Comparison of ENCODE assay signal across 8 mouse cellular contexts in the genomic region with DNA sequence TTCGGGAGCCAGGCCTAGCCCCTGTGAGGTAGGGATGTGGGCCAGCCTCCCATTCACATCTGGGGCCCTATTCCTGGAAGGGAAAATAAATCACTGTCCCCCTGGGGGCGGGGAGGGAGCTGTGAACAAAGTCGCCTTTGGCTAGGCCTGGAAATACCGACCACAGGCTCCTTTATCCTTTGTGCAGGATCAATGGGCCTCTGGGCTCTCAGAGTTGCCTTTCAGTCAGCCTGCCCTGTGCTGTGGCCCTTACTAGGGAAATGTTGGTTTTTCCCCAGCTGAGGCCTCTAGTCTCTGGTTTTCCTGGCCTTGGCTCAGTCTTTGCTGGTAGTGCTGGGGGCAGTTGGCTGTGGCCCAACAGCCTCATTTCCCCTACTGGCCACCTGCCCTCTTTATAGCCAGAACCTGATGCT. TPM values are rescaled to one million over a fixed set of nuclear protein-coding genes. Genes with fewer than 3 reads are reported as not detected.
A peak's percentile ranks its signal among the peaks of the same experiment; 100 is the strongest.
DNase-seq lines count a peak whose midpoint lies in the region; ATAC-seq and TF ChIP-seq lines count a peak whose summit lies in the region.

No protein-coding gene starts in this region.

- 0 out of 2 replicates have a peak overlapping the region, but pooled peaks have one; percentile 7 for H3K4me2 ChIP-seq in lung, embryonic 14.5 days
- H3K4me2 ChIP-seq in lung, postnatal 0 days (replicated peaks; ENCODE audit: low read depth, low read length), result no peak overlapping the region

- no peak for DNase-seq in lung, embryonic 14.5 days
- DNase-seq in lung, postnatal 0 days (ENCODE audit: low spot score), result no peak
- DNase-seq in frontal cortex, postnatal 36 days (ENCODE audit: low spot score in 2 of 2), result peak; percentile 60 to 65
- DNase-seq in left cerebral cortex, postnatal 36 days (ENCODE audit: low spot score in 2 of 2), result peak; percentile 23 to 31
- peak; percentile 41 for DNase-seq in right cerebral cortex, postnatal 14 days
- no peak for DNase-seq in kidney, postnatal 10 days
- DNase-seq in heart, adult 11 months, result no peak

- H3K36me3 ChIP-seq in lung, embryonic 14.5 days (ENCODE audit: insufficient read depth), result 0 out of 2 replicates have a peak, but pooled peaks cover 2% of the 10 kb centered on the region
- H3K36me3 ChIP-seq in lung, postnatal 0 days (ENCODE audit: insufficient read depth, low read length), result no peaks in the 10 kb centered on the region

- no peak for TF ChIP-seq EP300 in lung, postnatal 0 days (IDR thresholded peaks at IDR 0.05)

- TF ChIP-seq CTCF in lung, embryonic 14.5 days (IDR thresholded peaks at IDR 0.05; ENCODE audit: low read depth), result no peak
- no peak for TF ChIP-seq CTCF in lung, postnatal 0 days (IDR thresholded peaks at IDR 0.05)

- no peak overlapping the region for H3K4me3 ChIP-seq in lung, embryonic 14.5 days (ENCODE audit: low read depth, low read length)
- no peak overlapping the region for H3K4me3 ChIP-seq in lung, postnatal 0 days (ENCODE audit: low read depth, low read length)

- 38% methylated on average over 4 of the region's 4 CpGs for WGBS in lung, embryonic 14.5 days
- 42% methylated on average over 4 of the region's 4 CpGs for WGBS in lung, postnatal 0 days

- H3K4me1 ChIP-seq in lung, embryonic 14.5 days (ENCODE audit: insufficient read depth), result peaks cover 20% of the 10 kb centered on the region
- H3K4me1 ChIP-seq in lung, postnatal 0 days (ENCODE audit: insufficient read depth, low read depth, low read length), result peaks cover 6% of the 10 kb centered on the region; the same call in 1 of the 2 replicates

- 0 out of 2 replicates have a peak overlapping the region, but pooled peaks have one; percentile 6 for H3K9ac ChIP-seq in lung, embryonic 14.5 days
- H3K9ac ChIP-seq in lung, postnatal 0 days (replicated peaks; ENCODE audit: low read depth), result no peak overlapping the region

- no peak for ATAC-seq in lung, embryonic 14.5 days (ENCODE audit: insufficient read depth)
- no peak for ATAC-seq in lung, postnatal 0 days
- no peak for ATAC-seq in megakaryocyte-erythroid progenitor cell, adult 5-6 weeks (replicated peaks; ENCODE audit: low FRiP score, low TSS enrichment, poor library complexity, severe bottlenecking)

- no peaks in the 10 kb centered on the region for H3K27me3 ChIP-seq in lung, embryonic 14.5 days (ENCODE audit: insufficient read depth, low read length)
- H3K27me3 ChIP-seq in lung, postnatal 0 days (replicated peaks; ENCODE audit: insufficient read depth, low read length), result no peaks in the 10 kb centered on the region

- H3K9me3 ChIP-seq in lung, embryonic 14.5 days (ENCODE audit: low read depth, low read length), result no peaks in the 10 kb centered on the region
- H3K9me3 ChIP-seq in lung, postnatal 0 days (ENCODE audit: low read length), result no peaks in the 10 kb centered on the region

- intact Hi-C loops in left cerebral cortex, postnatal 36 days (cut with DNase I), result no loop called here

- H3K27ac ChIP-seq in lung, embryonic 14.5 days (ENCODE audit: low read depth), result peak overlapping the region; percentile 16; the same call in 1 of the 2 replicates
- no peak overlapping the region for H3K27ac ChIP-seq in lung, postnatal 0 days (ENCODE audit: low read length)

RNA-seq across cellular contexts. Expression of a gene that starts 5.2 kb away (rescaled TPM):
- polyA plus RNA-seq in lung, embryonic 14.5 days (2014; fragmentation: Nextera tagmentation; extraction: Ambion mirVana), result 40.1 and 47.5 TPM in 2 replicates
- 15.8 and 17.4 TPM in 2 replicates for polyA plus RNA-seq in lung, postnatal 0 days (2015; fragmentation: Nextera tagmentation; extraction: Ambion mirVana)
- total RNA-seq in left cerebral cortex, postnatal 36 days (2021), result 10 to 100 TPM; 16.4 to 23.8 TPM
- total RNA-seq in megakaryocyte-erythroid progenitor cell, adult 5-6 weeks (2014; fragmentation: Nextera tagmentation), result 16.8 and 29.8 TPM in 2 replicates
- 7.5 and 8.4 TPM in 2 replicates for total RNA-seq in megakaryocyte-erythroid progenitor cell, adult 5-6 weeks (2017)

RNA-seq across cellular contexts. Expression of a gene that starts 22.0 kb away (rescaled TPM):
- polyA plus RNA-seq in lung, embryonic 14.5 days (2014; fragmentation: Nextera tagmentation; extraction: Ambion mirVana), result 0.60 and 0.70 TPM in 2 replicates
- polyA plus RNA-seq in lung, postnatal 0 days (2015; fragmentation: Nextera tagmentation; extraction: Ambion mirVana), result 0.10 and 0.19 TPM in 2 replicates
- total RNA-seq in left cerebral cortex, postnatal 36 days (2021), result under 1 TPM; 0.93 to 0.94 TPM
- total RNA-seq in megakaryocyte-erythroid progenitor cell, adult 5-6 weeks (2014; fragmentation: Nextera tagmentation), result 22.9 and 25.8 TPM in 2 replicates
- total RNA-seq in megakaryocyte-erythroid progenitor cell, adult 5-6 weeks (2017), result 10.7 and 12.3 TPM in 2 replicates

RNA-seq across cellular contexts. Expression of a gene that starts 27.9 kb away (rescaled TPM):
- 8.7 and 12.1 TPM in 2 replicates for polyA plus RNA-seq in lung, embryonic 14.5 days (2014; fragmentation: Nextera tagmentation; extraction: Ambion mirVana)
- polyA plus RNA-seq in lung, postnatal 0 days (2015; fragmentation: Nextera tagmentation; extraction: Ambion mirVana), result 5.9 and 6.3 TPM in 2 replicates
- 10 to 100 TPM; 40.5 to 57.7 TPM for total RNA-seq in left cerebral cortex, postnatal 36 days (2021)
- 16.3 and 24.7 TPM in 2 replicates for total RNA-seq in megakaryocyte-erythroid progenitor cell, adult 5-6 weeks (2014; fragmentation: Nextera tagmentation)
- total RNA-seq in megakaryocyte-erythroid progenitor cell, adult 5-6 weeks (2017), result 10.5 and 13.0 TPM in 2 replicates

RNA-seq across cellular contexts. Expression of a gene that starts 37.2 kb away (rescaled TPM):
- 11.8 and 12.3 TPM in 2 replicates for polyA plus RNA-seq in lung, embryonic 14.5 days (2014; fragmentation: Nextera tagmentation; extraction: Ambion mirVana)
- 7.1 and 8.2 TPM in 2 replicates for polyA plus RNA-seq in lung, postnatal 0 days (2015; fragmentation: Nextera tagmentation; extraction: Ambion mirVana)
- total RNA-seq in left cerebral cortex, postnatal 36 days (2021), result 10 to 100 TPM; 13.8 to 18.8 TPM
- 19.9 and 20.7 TPM in 2 replicates for total RNA-seq in megakaryocyte-erythroid progenitor cell, adult 5-6 weeks (2014; fragmentation: Nextera tagmentation)
- 2.8 and 7.8 TPM in 2 replicates for total RNA-seq in megakaryocyte-erythroid progenitor cell, adult 5-6 weeks (2017)

Comparison
In these comparisons a context has a peak if more than half of its experiments do, and no peak if none do; other contexts are left out.
1. DNase-seq: peak in frontal cortex, postnatal 36 days (2 of 2), left cerebral cortex, postnatal 36 days (2 of 2) and right cerebral cortex, postnatal 14 days (single experiment); none in lung, embryonic 14.5 days (single experiment), lung, postnatal 0 days (single experiment), kidney, postnatal 10 days (single experiment) and heart, adult 11 months (single experiment).
2. RNA of a gene that starts 22.0 kb away (total RNA-seq): 10.7 to 25.8 TPM in megakaryocyte-erythroid progenitor cell, adult 5-6 weeks; 0.93 to 0.94 TPM in left cerebral cortex, postnatal 36 days; every median in the first group is over 4 times any median in the second.